Mouse (Mus musculus) gastrocnemius, postnatal 10 days (tissue): Measurements from ENCODE around the gene Atg9b. TPM values are rescaled to one million over a fixed set of nuclear protein-coding genes. Genes with fewer than 3 reads are reported as not detected.
"Not testable (repeated sequence)": the region's sequence is repeated elsewhere in the genome, so short reads cannot be mapped to it uniquely, and the experiment has no call there.

Experiments used
- DNase-seq: peaks from one replicate; pipeline ENCODE4 v3.0.0; 2021; ENCODE audit warnings: mixed read lengths
- total RNA-seq, 2 experiments: library from RNA; stranded (reverse); gene quantifications; 2 replicates each; pipeline ENCODE4 v1.2.3; 2021

Atg9b gene
- total RNA-seq, 2 experiments from 2014 or later, result 0.23 to 0.26 TPM

GRCm38 (mm10) chr5:24404594-24405360, 12.8 kb upstream of the Atg9b start:
- no peak for DNase-seq

- DNase-seq, result no peak
Observed at GRCm38 (mm10) chr5:24401969-24402368, 10.0 kb upstream of the Atg9b start.

GRCm38 (mm10) chr5:24400911-24401605, 9.1 kb upstream of the Atg9b start:
- DNase-seq, result no peak

GRCm38 (mm10) chr5:24400362-24400761, 8.4 kb upstream of the Atg9b start:
- DNase-seq, result no peak

GRCm38 (mm10) chr5:24399686-24400085, 7.7 kb upstream of the Atg9b start:
- DNase-seq, result no peak

- not testable (repeated sequence) for DNase-seq
Observed at GRCm38 (mm10) chr5:24396254-24396653, 4.3 kb upstream of the Atg9b start.

- peak; percentile 90 for DNase-seq
Observed at GRCm38 (mm10) chr5:24394165-24394894, 2.4 kb upstream of the Atg9b start.

GRCm38 (mm10) chr5:24393392-24393997, 1.6 kb upstream of the Atg9b start, which contains the start of gene Abcb8:
Gene Abcb8, plus strand, starts transcription at chr5:24393663.
- peak; percentile 81 for DNase-seq

- DNase-seq, result no peak
Observed at GRCm38 (mm10) chr5:24392724-24393123, 781 bp upstream of the Atg9b start.

- DNase-seq, result no peak
Observed at GRCm38 (mm10) chr5:24389658-24390020, 2.3 kb downstream of the Atg9b start.

- no peak for DNase-seq
Observed at GRCm38 (mm10) chr5:24389011-24389657, 2.8 kb downstream of the Atg9b start.

- DNase-seq, result no peak
Observed at GRCm38 (mm10) chr5:24388246-24388915, 3.6 kb downstream of the Atg9b start.

GRCm38 (mm10) chr5:24387264-24388241, 4.4 kb downstream of the Atg9b start:
- peak; percentile 65 for DNase-seq

- DNase-seq, result no peak
Observed at GRCm38 (mm10) chr5:24385887-24386550, 5.9 kb downstream of the Atg9b start.

- no peak for DNase-seq
Observed at GRCm38 (mm10) chr5:24385374-24385773, 6.6 kb downstream of the Atg9b start.

GRCm38 (mm10) chr5:24384407-24384806, 7.5 kb downstream of the Atg9b start:
- DNase-seq, result no peak

GRCm38 (mm10) chr5:24383026-24383859, 8.7 kb downstream of the Atg9b start:
- peak; percentile 81 for DNase-seq

- DNase-seq, result no peak
Observed at GRCm38 (mm10) chr5:24381988-24382387, 10.0 kb downstream of the Atg9b start.

GRCm38 (mm10) chr5:24381486-24381885, 10.5 kb downstream of the Atg9b start:
- DNase-seq, result no peak
